Mouse (Mus musculus) liver, embryonic 11.5 days (tissue): ENCODE results near the gene Stoml1. TPM values are rescaled to one million over a fixed set of nuclear protein-coding genes. Genes with fewer than 3 reads are reported as not detected.

Experiments
- ATAC-seq: fragments of 200-750 bp; cut with Nextera tagmentation; replicated peaks from 2 replicates; pipeline ENCODE4 v1.8.0; 2017; ENCODE audit warnings: moderate number of reproducible peaks, mild to moderate bottlenecking, moderate TSS enrichment, moderate library complexity; ENCODE audit not compliant: low FRiP score
- DNase-seq: peaks from one replicate; pipeline ENCODE4 v3.0.0-alpha.2; 2017; ENCODE audit warnings: low spot score
- H3K27ac ChIP-seq: fragments of 300-500 bp; sonication (generic); 2 replicates; pipeline ENCODE4 v1.5.1; 2014; ENCODE audit warnings: mild to moderate bottlenecking, low read depth, low read length, control low read depth
- H3K27me3 ChIP-seq: fragments of 300-500 bp; sonication (generic); replicated peaks from 2 replicates; pipeline ENCODE4 v1.6.1; 2014; ENCODE audit warnings: low read length, mixed read lengths; ENCODE audit not compliant: control insufficient read depth, insufficient read depth
- H3K36me3 ChIP-seq: fragments of 300-500 bp; sonication (generic); 2 replicates; pipeline ENCODE4 v1.6.1; 2014; ENCODE audit warnings: mild to moderate bottlenecking, low read length, moderate library complexity, mixed read lengths; ENCODE audit not compliant: control insufficient read depth, insufficient read depth
- H3K4me1 ChIP-seq: fragments of 300-500 bp; sonication (generic); replicated peaks from 2 replicates; pipeline ENCODE4 v1.6.1; 2014; ENCODE audit warnings: low read length, mixed read lengths; ENCODE audit not compliant: control insufficient read depth, insufficient read depth
- H3K4me2 ChIP-seq: fragments of 300-500 bp; sonication (generic); 2 replicates; pipeline ENCODE4 v1.6.1; 2014; ENCODE audit warnings: mild to moderate bottlenecking, control low read depth, moderate library complexity
- H3K4me3 ChIP-seq: fragments of 300-500 bp; sonication (generic); 2 replicates; pipeline ENCODE4 v1.5.1; 2014; ENCODE audit warnings: low read depth, low read length, control low read depth
- H3K9ac ChIP-seq: fragments of 300-500 bp; sonication (generic); 2 replicates; pipeline ENCODE4 v1.6.1; 2014; ENCODE audit warnings: low read depth, low read length, control low read depth
- H3K9me3 ChIP-seq: fragments of 300-500 bp; sonication (generic); 2 replicates; pipeline ENCODE4 v1.6.1; 2016; ENCODE audit warnings: low read length, inconsistent platforms, mixed read lengths; ENCODE audit not compliant: control insufficient read depth
- WGBS: fragments of 180-500 bp; shearing (Covaris S2); extraction: QIAGEN DNeasy Blood & Tissue Kit; methylation state at CpG from one replicate; pipeline ENCODE4 v1.1.7; 2014; 5-methylcytosine and 5-hydroxymethylcytosine counted together
- polyA plus RNA-seq: library from polyadenylated mRNA; unstranded; fragments of >200 nt; fragmentation: Nextera tagmentation; extraction: Ambion mirVana; gene quantifications from 2 replicates; pipeline ENCODE4 v1.2.1, GENCODE M21; 2014

Gene Stoml1
- 9.7 and 12.9 TPM in 2 replicates for polyA plus RNA-seq

- Histone ChIP-seq H3K4me1 (peaks cover 22% of the 10 kb centered on the region), H3K27ac (0 out of 2 replicates have a peak within 1 kb of the TSS, but pooled peaks have one; percentile 49), H3K27me3 (no peaks in the 10 kb centered on the region), H3K9ac (peak within 1 kb of the TSS; percentile 66), H3K4me2 (peak within 1 kb of the TSS; percentile 74), H3K4me3 (peak within 1 kb of the TSS; percentile 66), H3K9me3 (no peaks in the 10 kb centered on the region), H3K36me3 (peaks cover 2% of the 10 kb centered on the region; the same call in 1 of the 2 replicates)
- peak; percentile 96 for DNase-seq
- peak; percentile 95 for ATAC-seq
- WGBS, result under 1% methylated on average over 31 of the region's 31 CpGs
Observed at GRCm38 (mm10) chr9:58253033-58253804, at the start of gene Stoml1. TSS of gene Stoml1 (plus strand) at chr9:58253164.

- Histone ChIP-seq H3K4me2 (peak within 1 kb of the TSS; percentile 64), H3K27me3 (peaks cover 73% of the 10 kb centered on the region), H3K4me1 (peaks cover 2% of the 10 kb centered on the region; the same call in 1 of the 2 replicates), H3K4me3 (peak within 1 kb of the TSS; percentile 41), H3K27ac (no peak within 1 kb of the TSS), H3K9me3 (no peaks in the 10 kb centered on the region), H3K9ac (no peak within 1 kb of the TSS), H3K36me3 (no peaks in the 10 kb centered on the region)
- DNase-seq (peak; percentile 65), ATAC-seq (peak; percentile 64; the same call in 1 of the 2 replicates)
- 3% methylated on average over 42 of the region's 42 CpGs for WGBS
Observed at GRCm38 (mm10) chr9:58203516-58204447, 49.2 kb upstream of the Stoml1 start, which contains the start of the genes Islr and Islr2. TSS of gene Islr (minus strand) at chr9:58204306. TSS of gene Islr2 (minus strand) at chr9:58204319.

DNA sequence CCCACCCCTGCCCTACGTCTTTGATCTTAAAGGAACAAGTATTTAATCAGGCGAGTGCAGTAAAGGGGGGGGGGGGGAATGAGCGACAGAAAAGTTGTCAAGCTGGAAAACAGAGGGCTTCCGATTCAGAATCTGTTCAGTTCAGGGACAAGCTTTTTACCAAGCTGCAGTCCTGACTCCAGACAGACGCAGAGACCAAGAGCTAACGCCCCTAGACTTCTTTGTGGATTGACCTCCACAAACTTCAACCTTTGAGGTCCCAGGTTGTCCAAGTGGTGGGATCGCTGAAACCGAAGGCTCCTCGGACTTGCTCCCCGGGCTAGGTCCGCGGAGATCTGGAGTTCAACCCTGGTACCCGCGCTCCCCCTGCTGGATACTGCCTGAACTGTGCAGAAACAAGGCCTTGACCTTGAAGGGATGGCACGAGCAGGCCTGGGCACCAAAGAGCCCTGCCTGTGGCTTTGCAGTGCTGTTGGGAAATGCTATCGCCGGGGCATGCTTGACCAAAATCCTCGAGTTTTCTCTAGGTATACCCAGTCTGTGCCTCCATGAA, 48.4 kb upstream of the Stoml1 start:
- Histone ChIP-seq H3K4me2 (peak overlapping the region; percentile 64), H3K27me3 (peaks cover 66% of the 10 kb centered on the region), H3K4me3 (peak overlapping the region; percentile 41), H3K9ac (no peak overlapping the region), H3K27ac (no peak overlapping the region), H3K36me3 (no peaks in the 10 kb centered on the region), H3K9me3 (no peaks in the 10 kb centered on the region), H3K4me1 (no peaks in the 10 kb centered on the region; the same call in 1 of the 2 replicates)
- DNase-seq, result peak; percentile 86
- WGBS, result 3% methylated on average over 18 of the region's 18 CpGs
- ATAC-seq, result peak; percentile 64

GRCm38 (mm10) chr9:58206013-58206412, 47.0 kb upstream of the Stoml1 start:
- H3K36me3 ChIP-seq, result no peaks in the 10 kb centered on the region
- no peak overlapping the region for H3K4me2 ChIP-seq
- ATAC-seq (no peak), DNase-seq (no peak)
- 87% methylated on average over 7 of the region's 7 CpGs for WGBS
- H3K4me1 ChIP-seq, result no peaks in the 10 kb centered on the region; the same call in 1 of the 2 replicates
- H3K27me3 ChIP-seq, result peaks cover 51% of the 10 kb centered on the region
- H3K4me3 ChIP-seq, result no peak overlapping the region
- H3K9ac ChIP-seq, result no peak overlapping the region
- no peak overlapping the region for H3K27ac ChIP-seq
- no peaks in the 10 kb centered on the region for H3K9me3 ChIP-seq

DNA sequence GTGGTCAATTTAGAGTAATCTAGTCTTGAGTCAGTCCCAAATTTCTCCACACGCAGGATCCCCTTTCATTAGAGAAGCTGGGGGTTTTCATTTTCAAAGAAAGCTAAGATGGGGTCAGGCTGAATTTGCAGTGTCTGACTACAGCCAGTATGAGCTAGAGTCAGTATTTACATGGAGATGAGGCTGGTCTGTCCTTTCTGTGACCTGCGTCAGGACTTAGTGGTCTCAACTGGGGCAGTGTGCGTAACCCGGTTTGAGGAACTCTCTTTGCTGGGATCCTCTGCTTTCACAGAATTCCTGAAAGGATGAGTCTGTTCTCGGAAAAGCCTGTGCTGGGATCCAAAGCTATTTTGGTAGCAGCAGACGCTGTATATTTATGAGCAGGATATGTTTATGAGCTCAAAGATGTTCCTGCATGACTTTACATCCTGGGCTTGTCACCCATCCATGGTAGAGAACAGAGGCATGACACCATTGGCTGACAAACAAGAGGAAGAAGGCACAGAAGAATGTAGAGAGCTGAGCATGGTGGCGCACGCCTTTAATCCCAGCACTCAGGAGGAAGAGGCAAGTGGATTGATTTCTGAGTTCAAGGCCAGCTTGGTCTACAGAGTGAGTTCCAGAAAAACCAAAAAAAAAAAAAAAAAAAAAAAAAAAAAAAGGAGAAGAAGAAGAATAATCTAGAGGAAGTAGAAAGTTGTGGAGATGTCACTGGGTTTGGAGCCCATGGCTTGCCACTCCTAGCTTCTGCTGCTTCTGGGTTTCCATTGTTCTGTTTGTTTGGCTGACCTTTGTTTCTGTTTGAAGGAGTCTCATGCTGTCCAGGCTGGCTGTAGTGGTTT, 43.3 kb upstream of the Stoml1 start:
- H3K9ac ChIP-seq, result no peak overlapping the region
- H3K4me3 ChIP-seq, result no peak overlapping the region
- no peak overlapping the region for H3K4me2 ChIP-seq
- 75% methylated on average over 8 of the region's 8 CpGs for WGBS
- no peaks in the 10 kb centered on the region for H3K9me3 ChIP-seq
- no peak overlapping the region for H3K27ac ChIP-seq
- no peaks in the 10 kb centered on the region for H3K36me3 ChIP-seq
- no peak for ATAC-seq
- peaks cover 13% of the 10 kb centered on the region for H3K4me1 ChIP-seq
- no peak for DNase-seq
- H3K27me3 ChIP-seq, result peaks cover 19% of the 10 kb centered on the region

- DNase-seq (no peak), ATAC-seq (no peak)
- Histone ChIP-seq H3K4me3 (no peak overlapping the region), H3K4me2 (no peak overlapping the region), H3K27ac (no peak overlapping the region), H3K36me3 (no peaks in the 10 kb centered on the region), H3K9ac (no peak overlapping the region), H3K4me1 (peaks cover 18% of the 10 kb centered on the region), H3K9me3 (no peaks in the 10 kb centered on the region), H3K27me3 (peaks cover 15% of the 10 kb centered on the region)
- 81% methylated on average over 2 of the region's 2 CpGs for WGBS
Observed at GRCm38 (mm10) chr9:58210304-58210627, 42.7 kb upstream of the Stoml1 start.

- Histone ChIP-seq H3K9ac (no peak overlapping the region), H3K4me3 (no peak overlapping the region), H3K27me3 (peaks cover 3% of the 10 kb centered on the region; the same call in 1 of the 2 replicates), H3K4me2 (peak overlapping the region; percentile 46; the same call in 1 of the 2 replicates), H3K27ac (0 out of 2 replicates have a peak overlapping the region, but pooled peaks have one; percentile 6), H3K36me3 (no peaks in the 10 kb centered on the region), H3K4me1 (peaks cover 18% of the 10 kb centered on the region), H3K9me3 (no peaks in the 10 kb centered on the region)
- DNase-seq (no peak), ATAC-seq (no peak; the same call in 1 of the 2 replicates)
- WGBS, result 48% methylated on average over 5 of the region's 5 CpGs
Observed at GRCm38 (mm10) chr9:58213377-58213776, 39.6 kb upstream of the Stoml1 start.
